Mouse (Mus musculus): ENCODE measurements around the gene Celsr1. TPM values are rescaled to one million over a fixed set of nuclear protein-coding genes. Genes with fewer than 3 reads are reported as not detected.

The Celsr1 gene
- total RNA-seq (2021), result 10 to 100 TPM; 15.1 to 17.1 TPM

GRCm38 (mm10) chr15:86033191-86033841 lies at the start of gene Celsr1:
Celsr1 (minus strand) TSS chr15:86033777.
- DNase-seq, result peak; percentile 56 to 58
- intact Hi-C loops (cut with DNase I), result no loop called here

GRCm38 (mm10) chr15:86083261-86083741 lies 49.7 kb upstream of the Celsr1 start:
- intact Hi-C loops (cut with DNase I), result loop anchor here (2.0 kb wide), 1 partner anchor 28 kb away; no protein-coding TSS in a partner anchor
- peak; percentile 57 to 63 for DNase-seq

GRCm38 (mm10) chr15:86082551-86082961 lies 49.0 kb upstream of the Celsr1 start:
- intact Hi-C loops (cut with DNase I), result loop anchor here (2.0 kb wide), 1 partner anchor 28 kb away; no protein-coding TSS in a partner anchor
- peak; percentile 38 to 55 for DNase-seq

- intact Hi-C loops (cut with DNase I), result loop anchor here (2.0 kb wide), 1 partner anchor 27 kb away; no protein-coding TSS in a partner anchor
- DNase-seq, result no peak
These were observed 48.1 kb upstream of the Celsr1 start for GRCm38 (mm10) chr15:86081654-86082053.

GRCm38 (mm10) chr15:86080408-86080807 lies 46.8 kb upstream of the Celsr1 start:
- DNase-seq, result no peak
- intact Hi-C loops (cut with DNase I), result no loop called here

- peak; percentile 37 to 58 for DNase-seq
- intact Hi-C loops (cut with DNase I), result loop anchor here (2.0 kb wide), 1 partner anchor 17 kb away; no protein-coding TSS in a partner anchor
These were observed 46.3 kb upstream of the Celsr1 start for GRCm38 (mm10) chr15:86079876-86080275.

- intact Hi-C loops (cut with DNase I), result loop anchor here (2.0 kb wide), 1 partner anchor 17 kb away; no protein-coding TSS in a partner anchor
- peak; percentile 50 to 51 for DNase-seq
These were observed 45.9 kb upstream of the Celsr1 start for GRCm38 (mm10) chr15:86079467-86079866.

- intact Hi-C loops (cut with DNase I), result loop anchor here (2.0 kb wide), 1 partner anchor 16 kb away; no protein-coding TSS in a partner anchor
- DNase-seq, result peak in 1 of 2 experiments; percentile 51
These were observed 45.1 kb upstream of the Celsr1 start for GRCm38 (mm10) chr15:86078481-86079216.

- DNase-seq, result no peak
- intact Hi-C loops (cut with DNase I), result loop anchor here (2.0 kb wide), 1 partner anchor 15 kb away; no protein-coding TSS in a partner anchor
These were observed 44.4 kb upstream of the Celsr1 start for GRCm38 (mm10) chr15:86077934-86078333.

GRCm38 (mm10) chr15:86076378-86076777 lies 42.8 kb upstream of the Celsr1 start:
- DNase-seq, result no peak
- intact Hi-C loops (cut with DNase I), result no loop called here

- peak in 1 of 2 experiments; percentile 41 for DNase-seq
- intact Hi-C loops (cut with DNase I), result no loop called here
These were observed 42.4 kb upstream of the Celsr1 start for GRCm38 (mm10) chr15:86076048-86076315.

GRCm38 (mm10) chr15:86075305-86076047 lies 41.9 kb upstream of the Celsr1 start:
- intact Hi-C loops (cut with DNase I), result no loop called here
- peak in 1 of 2 experiments; percentile 29 for DNase-seq

- intact Hi-C loops (cut with DNase I), result no loop called here
- DNase-seq, result no peak
These were observed 40.8 kb upstream of the Celsr1 start for GRCm38 (mm10) chr15:86074171-86074937.

GRCm38 (mm10) chr15:86071166-86071565 lies 37.6 kb upstream of the Celsr1 start:
- DNase-seq, result no peak
- intact Hi-C loops (cut with DNase I), result no loop called here

GRCm38 (mm10) chr15:86070368-86070767 lies 36.8 kb upstream of the Celsr1 start:
- DNase-seq, result no peak
- intact Hi-C loops (cut with DNase I), result no loop called here

- no peak for DNase-seq
- intact Hi-C loops (cut with DNase I), result no loop called here
These were observed 35.6 kb upstream of the Celsr1 start for GRCm38 (mm10) chr15:86069011-86069791.

GRCm38 (mm10) chr15:86067941-86068495 lies 34.4 kb upstream of the Celsr1 start:
- intact Hi-C loops (cut with DNase I), result no loop called here
- no peak for DNase-seq

- DNase-seq, result peak; percentile 41 to 53
- intact Hi-C loops (cut with DNase I), result no loop called here
These were observed 34.0 kb upstream of the Celsr1 start for GRCm38 (mm10) chr15:86067581-86067910.

All from heart, postnatal 10 days (tissue).